Mouse (Mus musculus) heart, adult 2 months (tissue): ENCODE measurements around the gene Itga1.

ENCODE experiments used
- CTCF ChIP-seq: fragments of 200-600 bp; IDR thresholded peaks from 2 replicates; pipeline ENCODE4 v1.8.1; 2022; ENCODE audit warnings: antibody characterized with exemption, mild to moderate bottlenecking, moderate library complexity
- EP300 ChIP-seq: fragments of 200-500 bp; IDR thresholded peaks from 2 replicates; pipeline ENCODE4 v1.6.1; 2011; ENCODE audit warnings: low read depth, low read length, control low read depth; ENCODE audit not compliant: insufficient read depth

DNA sequence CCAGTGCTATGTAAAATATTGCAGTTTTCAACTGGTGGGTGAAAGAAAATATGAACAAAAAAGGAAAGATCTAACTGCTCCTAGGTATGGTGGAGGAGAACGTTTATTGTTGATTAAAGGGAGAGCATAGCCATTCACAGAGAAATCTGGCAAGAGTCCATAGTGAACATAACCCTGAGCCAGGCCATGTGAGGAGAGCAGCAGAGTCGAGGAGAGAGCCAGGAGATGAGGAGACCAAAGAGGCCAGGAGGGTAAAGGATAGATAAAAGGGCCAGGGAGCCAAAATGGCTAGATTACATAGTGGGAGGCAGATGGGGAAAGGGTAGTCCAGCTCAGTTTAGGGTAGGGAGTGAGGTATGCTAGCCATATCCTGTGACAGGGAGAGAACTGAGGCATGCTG is 5.5 kb downstream of the Itga1 start:
- TF ChIP-seq EP300 (no peak), CTCF (no peak)
